Mouse (Mus musculus) mouse embryonic stem cell (cell line): ENCODE measurements around the gene Cox7a2l.

ENCODE experiments used
- in situ Hi-C, 2 experiments: fragments of 300-500 bp; cut with MboI; formaldehyde crosslinking; loops; 1 replicate in 1 of 2; 3 replicates in 1 of 2; pipeline ENCODE4 v1.14.3; 2019 to 2020; ENCODE audit warnings: low sequenced_read_pairs in 2 of 2, low pct_unique_long_range_greater_than_20kb in 1 of 2, mixed read lengths in 1 of 2; ENCODE audit not compliant: unreplicated experiment in 1 of 2

Gene Cox7a2l

DNA sequence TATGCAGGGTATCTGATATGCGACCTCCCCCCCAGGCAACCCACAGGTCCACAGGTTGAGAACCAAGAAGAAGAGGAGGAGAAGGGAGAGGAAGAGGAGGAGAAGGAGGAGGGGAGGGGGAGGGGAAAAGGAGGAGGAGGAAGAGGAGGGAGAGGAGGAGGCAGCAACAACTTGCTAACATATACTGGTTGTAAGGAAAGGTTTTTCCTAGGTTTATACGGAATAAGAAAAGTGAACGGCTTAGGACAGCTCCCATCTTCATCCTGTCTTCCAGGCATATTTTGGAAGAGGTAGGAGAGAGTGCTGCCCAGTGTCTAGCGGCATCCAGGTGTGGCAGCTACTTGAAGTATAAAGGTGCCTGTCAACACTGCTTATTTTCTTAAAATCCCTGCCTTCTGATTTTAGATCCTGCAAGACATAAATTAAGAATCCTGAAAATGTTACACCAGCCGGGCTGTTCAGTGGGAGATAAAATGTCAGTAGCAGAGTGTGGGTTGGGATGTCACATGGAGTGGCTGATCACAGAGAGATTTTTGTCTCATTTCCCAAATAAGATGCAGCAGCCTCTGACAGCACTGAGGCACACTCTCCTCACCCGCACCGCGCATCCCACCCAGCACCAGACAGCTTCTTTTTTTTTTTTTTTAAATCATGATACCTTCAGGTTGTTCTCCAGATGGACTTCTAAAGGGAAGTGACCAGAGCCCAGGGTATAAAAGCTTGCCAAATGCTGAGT lies at the start of gene Cox7a2l:
Cox7a2l (minus strand) TSS at position 51 of the 736 bp plus-strand sequence.
- in situ Hi-C loops: no loop called here

DNA sequence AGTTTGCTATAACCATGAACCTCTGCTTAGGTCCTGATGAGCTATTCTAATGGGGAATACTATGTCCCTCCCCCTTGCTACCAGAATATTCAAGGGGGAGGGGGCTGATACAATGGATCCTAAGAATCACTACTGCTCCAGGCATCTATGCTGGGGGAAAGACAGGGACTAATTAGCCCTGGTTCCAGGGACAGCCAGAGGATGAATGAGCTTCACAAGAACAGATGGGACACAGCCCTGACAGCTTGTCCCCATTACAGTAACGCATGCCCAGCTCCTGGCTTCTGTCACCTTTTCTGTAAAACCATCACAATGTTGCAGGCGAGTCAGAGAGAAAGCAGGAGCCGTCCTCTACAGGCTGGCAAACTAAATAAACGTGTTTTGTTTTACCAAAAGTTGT lies 48.4 kb upstream of the Cox7a2l start:
- in situ Hi-C loops: no loop called here

DNA sequence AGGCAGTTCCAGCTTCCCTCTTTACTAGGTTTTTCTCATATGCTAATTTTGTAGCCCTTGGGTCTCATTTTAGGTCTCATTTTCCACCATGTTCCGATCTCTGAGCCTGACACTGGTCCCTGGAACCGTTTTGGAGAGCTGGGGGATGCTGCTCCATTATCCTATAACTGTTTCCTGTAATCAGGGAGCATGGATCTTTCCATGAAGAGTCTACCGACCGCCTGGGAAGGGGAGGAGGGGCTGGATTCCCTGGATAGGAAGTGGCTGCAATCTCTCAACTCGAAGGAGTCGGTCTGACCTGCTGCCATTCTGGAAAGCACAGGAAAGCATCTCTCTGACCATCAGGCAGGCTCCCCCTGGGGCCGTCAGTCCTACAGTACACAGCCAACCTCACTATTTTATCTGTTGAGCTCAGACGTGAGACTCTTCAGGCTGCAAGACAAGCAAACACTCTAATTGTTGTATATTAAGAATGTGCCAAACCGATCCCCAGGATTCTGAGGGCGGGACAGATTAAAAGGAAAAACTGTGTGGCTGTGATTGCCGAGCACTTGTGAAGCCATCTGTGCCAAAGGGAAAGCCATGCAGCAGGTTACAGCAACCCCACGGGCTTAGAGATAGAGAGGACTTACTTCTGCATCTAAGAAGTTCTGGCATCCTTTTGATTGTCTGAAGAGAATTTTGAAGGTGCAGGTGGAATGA lies 47.1 kb upstream of the Cox7a2l start:
- in situ Hi-C loops: no loop called here

DNA sequence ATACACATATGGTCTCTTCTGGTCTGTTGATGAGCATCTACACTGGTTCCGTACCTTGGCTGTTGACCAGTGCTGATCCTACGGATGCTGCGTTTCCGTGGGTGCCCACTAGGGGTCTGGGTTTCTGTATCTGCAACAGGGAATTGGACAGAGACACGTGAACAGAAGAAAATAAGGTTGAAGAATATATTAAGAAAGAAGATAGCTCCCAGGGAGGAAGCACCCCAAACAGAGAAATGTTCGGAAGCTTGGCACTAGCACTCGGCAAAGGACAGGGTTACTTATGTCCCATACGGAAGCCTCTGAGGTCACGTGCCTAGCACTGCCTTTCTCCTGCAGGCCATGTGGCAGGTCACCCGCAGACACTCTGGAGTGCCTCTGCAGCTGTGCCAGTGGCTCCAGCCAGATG lies 46.6 kb upstream of the Cox7a2l start:
- in situ Hi-C loops: no loop called here

DNA sequence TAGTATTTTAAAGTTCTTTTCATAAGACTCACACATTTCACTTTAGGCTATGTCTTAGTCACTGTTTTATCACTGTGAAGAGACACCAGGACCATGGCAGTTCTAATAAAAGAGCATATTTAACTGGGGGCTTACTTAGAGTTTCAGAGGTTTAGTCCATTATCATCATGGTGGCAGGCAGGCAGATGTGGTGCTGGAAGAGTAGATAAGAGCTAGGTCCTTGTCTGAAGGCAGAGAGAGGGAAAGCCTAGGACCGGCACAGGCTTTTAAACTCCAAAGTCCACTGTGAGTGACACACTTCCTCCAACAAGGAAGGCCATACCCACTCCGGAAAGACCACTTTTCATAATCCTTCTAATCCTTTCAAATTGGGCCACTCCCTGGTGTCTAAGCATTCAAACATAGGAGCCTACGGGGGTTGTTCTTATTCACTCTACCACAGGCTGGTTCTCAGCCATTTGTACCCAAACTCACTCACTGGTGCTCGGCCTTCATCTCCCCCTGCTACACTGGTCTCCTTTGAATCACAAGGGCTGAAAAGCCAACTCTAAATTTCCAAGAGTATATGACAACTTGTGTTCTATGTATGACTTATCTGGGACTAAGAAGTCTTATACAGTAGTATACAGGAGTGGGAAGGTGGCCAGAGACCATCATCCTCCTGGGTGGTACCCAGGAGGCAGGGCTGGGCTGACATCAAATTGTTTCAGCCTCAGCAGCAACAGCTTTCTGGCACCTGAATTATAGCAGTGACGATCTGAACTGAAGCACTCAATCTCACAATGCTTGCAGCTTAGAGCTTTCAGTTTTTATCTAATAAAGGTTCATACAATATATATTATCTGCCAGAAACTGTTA lies 45.3 kb upstream of the Cox7a2l start:
- in situ Hi-C loops: no loop called here

DNA sequence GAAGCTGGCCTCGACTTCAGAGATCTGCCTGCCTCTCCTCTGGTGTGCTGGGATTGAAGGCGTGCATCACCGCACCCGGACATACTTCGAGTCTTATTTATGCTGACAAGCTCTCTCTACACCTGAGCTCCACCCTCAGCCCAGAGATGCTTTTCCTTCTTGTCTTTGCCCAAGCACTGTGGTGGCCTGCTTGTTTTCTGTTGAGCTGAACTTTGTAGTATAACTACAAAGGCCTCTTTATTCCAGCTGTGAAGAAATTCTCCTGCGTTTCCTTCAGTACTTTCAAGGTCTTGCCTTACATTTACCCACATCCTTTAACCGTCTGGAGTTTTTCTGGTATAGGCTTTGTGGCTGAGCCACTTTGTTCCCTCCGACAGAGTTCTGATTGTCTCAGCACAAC lies 42.0 kb upstream of the Cox7a2l start:
- in situ Hi-C loops: no loop called here

DNA sequence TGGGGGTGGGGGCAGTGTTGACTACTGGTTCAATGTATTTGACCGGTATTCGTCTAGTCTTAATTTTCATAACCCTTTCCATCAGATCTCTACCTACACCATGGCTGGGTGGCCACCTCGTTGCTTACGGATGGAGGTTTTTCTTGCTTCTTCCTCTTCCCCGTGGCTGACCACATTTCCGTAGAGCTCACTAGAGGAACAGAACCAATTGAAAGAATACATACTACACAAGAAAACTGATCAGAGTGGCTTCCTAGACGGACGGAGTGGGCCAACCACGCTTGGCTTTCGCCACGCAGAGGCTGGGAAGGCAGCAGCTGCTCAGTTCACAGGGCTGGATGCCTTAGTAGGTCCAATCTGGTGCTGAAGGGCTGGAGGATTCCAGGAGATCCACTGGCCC lies 38.7 kb upstream of the Cox7a2l start:
- in situ Hi-C loops: no loop called here

DNA sequence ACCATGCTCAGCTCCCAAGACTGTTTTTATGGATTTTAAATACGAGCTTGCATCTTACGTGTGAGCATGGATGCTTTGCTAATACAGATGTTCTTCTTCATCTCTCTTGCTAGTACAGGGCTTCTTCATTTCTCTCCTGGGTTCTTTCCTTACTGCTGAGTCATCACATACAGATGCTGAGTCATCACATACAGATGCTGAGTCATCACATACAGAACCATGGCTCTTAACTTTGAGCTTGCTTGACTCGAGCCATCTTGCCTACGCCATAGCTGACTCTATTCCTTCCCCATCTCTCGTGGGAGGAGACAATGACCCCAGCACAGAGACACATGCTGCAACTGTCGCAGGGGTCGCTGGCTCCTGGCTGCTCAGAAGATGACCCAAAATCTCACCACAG lies 37.9 kb upstream of the Cox7a2l start:
- in situ Hi-C loops: no loop called here

DNA sequence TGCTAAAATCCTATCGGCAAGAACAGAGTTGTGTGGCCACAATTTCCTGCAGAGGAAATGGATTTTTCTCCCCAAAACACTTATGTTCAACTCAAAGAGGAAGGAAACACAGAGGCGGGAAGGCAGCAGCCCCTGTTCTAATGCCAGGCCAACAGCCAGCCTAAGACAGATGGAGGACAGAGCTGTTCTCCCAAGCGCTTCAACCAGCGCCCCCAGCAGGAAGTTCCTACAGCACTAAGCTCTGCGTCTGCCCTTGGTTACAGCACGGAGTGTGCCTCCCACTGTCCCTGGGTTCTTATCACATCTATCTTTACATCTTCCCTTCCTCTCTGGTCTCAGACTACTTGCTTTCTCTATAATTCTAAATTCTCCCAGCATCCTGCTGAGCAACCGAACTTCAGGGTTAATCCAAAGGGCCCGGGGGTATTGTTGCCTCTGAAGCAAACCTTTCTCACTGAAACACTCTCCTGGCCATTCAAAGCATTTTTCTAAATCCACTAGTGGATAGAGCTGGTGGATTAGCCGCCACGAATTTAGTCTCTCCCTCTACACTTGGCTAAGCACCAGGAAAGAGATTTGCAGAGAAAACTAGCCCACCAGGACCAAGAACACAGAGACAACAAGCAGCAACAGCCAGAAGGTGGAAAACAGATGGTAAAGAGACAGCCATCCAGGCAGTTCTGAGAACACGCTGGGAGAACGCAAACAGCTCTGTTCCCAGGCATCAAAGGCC lies 31.5 kb upstream of the Cox7a2l start:
- in situ Hi-C loops: no loop called here

DNA sequence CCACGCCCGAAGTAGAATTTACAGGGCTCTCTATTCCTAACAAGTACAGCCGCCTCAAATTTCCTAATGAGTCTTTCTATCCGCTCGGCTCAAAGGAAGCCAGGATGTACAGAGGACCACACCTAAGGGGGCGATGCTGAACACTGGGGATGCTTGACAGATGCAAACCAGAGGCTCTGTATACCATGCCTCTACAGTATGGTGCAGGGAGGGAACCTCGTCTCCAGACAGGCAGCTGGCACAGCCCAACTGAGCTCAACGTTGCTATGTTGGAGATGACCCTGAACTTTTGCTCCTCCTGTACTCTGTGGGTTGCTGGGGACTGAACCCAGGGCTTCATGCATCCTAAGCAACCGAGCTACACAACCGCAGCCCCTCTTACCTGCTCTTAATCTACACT lies 30.0 kb upstream of the Cox7a2l start:
- in situ Hi-C loops: no loop called here

DNA sequence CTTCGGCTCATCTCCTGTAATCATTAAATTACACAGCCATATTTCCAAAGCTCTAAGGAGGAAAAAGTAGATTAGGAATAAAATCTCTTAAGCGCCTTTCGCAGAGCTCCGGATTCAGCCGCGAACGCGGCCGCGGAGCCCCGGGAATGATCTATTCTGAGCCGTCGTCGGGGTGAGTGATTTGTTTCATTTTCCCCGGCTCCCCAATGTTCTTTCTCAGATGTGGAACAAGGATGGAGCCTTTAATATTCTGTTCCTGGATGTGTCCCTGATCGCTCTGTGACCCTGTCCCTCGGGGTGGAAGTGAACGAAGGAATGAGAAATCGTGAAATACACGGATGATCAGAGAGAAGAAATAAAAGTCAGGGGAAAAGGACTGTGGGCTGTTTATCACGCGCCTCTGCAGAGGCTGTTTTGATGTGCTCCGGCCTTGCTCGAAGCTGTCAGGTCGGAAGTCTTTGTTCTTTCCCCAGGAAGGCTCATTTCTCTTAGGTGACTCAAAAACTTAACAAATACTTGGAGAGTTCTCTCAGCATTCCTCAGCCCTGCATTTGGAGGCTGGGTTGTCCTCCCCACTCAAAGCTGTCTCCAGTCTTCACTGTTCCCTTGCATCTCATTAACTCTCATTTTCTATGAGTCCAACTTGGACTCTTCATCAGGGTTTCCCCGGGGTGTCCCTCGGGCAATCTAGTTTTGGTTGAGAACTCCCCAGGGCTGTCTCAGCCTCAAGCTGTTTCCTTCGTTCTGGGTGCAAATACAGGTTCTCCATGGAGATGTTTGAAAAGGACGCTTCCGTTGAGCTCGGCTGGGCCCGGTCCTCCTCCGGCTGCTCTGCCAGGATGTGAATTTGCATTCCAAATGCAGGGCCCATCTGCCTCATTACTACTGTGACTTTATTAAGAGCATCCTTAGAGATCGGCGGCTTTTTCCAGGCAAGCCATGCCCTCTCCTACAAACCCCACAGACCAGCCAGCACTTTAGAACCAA lies 28.9 kb upstream of the Cox7a2l start:
- in situ Hi-C loops: no loop called here

DNA sequence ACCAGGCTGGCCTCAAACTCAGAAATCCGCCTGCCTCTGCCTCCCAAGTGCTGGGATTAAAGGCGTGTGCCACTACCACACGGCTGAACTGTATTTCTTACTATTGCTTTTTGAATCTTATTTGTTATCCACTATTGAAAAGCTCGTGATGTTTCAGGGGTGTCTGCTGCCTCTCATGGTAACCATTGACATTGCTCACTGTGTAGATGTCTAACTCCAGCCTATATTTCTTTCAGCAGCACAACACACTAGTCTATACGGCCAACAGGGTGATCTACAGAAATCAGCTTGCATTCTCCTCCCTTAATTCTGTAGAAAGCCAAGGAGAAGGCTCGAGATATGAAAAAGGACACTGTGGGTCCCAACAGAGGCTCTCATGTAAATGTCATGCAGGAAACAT lies 28.1 kb upstream of the Cox7a2l start:
- in situ Hi-C loops: no loop called here

DNA sequence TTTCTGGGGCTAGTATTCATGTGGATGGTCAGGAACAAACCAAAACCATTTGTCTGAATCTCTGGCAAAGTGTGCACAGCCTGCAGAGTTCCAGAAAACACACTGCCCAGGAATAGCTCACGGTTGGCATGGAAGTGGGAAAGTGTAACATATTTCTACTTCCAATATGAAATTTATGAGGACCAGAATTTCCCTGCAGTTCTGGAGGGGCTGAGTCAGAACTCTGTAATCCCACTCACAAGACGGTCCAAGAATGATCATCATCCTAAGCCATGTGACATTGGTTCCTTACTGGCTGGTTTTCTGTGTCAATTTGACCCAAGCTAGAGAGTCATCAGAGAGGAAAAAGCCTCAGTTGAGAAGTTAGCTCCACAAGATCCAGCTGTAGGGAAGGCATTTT lies 25.3 kb upstream of the Cox7a2l start:
- in situ Hi-C loops: no loop called here

DNA sequence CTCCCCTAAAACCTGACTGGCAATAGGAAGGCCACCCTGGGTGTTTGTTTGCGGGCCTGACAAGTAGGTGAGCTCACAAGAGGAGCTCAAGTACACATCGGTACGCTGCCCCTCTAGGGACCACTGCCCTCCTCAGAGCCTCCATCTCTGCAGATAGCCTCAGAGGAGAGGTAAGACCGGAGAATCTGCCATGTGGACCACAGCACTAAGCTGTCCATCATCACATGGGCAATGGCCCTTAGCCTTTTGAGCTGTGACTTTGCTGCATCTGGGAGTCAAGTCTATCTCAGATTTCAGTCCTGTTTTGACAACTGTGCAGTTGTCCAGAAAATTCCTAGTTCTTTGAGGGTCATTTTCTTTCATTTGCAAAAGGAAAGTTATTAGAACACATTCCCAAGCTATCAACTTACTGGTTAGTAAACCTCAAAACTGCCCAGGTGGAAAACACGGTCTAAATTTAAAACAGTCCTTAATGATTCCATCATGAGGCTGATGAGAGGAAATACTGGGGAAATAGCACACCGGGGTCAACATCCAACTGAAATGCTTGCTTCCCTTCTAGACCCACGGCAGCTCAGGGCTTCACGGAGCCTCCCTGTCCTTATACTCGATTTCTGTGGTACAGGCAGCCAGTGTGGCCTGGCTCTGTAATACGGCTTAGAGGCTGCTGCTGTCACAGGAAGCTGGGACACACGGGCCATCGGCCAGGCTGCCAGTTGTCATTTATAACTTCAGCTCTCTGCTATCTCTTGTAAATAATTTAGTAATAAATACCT lies 22.3 kb upstream of the Cox7a2l start:
- in situ Hi-C loops: no loop called here

DNA sequence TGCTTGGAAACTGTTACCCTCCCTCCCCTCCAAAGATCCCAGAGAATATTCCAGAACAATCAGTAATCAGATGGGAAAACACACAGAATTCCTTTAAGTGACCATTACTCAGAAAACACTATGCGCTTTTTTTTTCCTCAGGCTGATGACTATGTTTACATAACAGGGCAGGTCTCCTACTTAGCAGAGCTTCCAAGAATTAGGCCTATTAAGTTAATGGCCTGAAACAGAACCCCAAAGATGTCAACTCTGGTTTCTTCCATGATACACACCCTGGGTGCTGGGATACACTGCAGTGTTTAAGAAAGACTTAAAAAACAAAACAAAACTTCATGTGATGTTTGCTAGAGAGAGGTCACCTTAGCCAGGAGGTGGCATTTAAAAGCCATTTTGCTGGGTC lies 21.6 kb upstream of the Cox7a2l start:
- in situ Hi-C loops: no loop called here

DNA sequence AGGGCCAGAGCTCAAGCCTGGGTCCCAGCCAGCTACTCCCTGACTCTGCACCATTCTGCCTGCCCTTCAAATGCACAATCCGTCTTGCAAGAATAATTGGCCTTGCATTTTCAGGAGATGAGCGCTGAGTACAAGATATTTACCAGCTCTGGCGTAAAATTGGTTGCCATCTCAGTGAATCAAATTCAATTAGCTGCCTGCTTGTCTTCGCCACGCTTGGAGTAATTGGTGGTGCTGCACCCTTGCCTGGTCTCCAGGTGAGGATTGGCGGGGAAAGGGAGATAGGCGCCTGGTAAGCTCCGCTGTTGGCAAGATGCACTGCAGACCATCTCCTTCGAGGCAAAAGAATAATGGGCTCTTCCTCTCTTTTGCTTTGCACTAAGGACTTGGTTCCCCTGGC lies 21.0 kb upstream of the Cox7a2l start:
- in situ Hi-C loops: no loop called here

DNA sequence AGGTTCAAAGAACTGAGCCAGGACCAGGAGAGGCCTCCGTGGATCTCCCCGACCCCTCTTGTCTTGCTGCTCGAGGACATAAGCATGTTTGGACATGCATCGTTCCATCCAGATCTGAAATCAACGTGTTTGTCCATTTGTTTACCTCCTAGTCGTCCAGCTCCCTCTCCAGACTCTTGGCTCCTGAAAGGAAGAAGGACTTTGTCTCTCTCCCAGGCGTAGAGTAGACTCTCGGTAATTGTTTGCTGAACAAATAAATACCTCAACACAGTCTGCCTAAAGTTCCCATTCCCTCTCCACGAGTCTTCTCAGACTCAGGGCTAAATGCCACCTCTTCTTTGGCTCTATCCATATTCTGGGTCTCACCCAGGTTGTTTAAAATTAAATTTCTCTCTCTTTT lies 16.0 kb upstream of the Cox7a2l start:
- in situ Hi-C loops: no loop called here
